Mouse (Mus musculus) gastrocnemius, adult 18-20 months (tissue): ENCODE results near the gene Prkab2. TPM values are rescaled to one million over a fixed set of nuclear protein-coding genes. Genes with fewer than 3 reads are reported as not detected.

Experiments
- DNase-seq: peaks from one replicate; pipeline ENCODE4 v3.0.0; 2021; ENCODE audit warnings: low spot score
- long read RNA-seq, 2 experiments: library from polyadenylated mRNA; stranded (forward); transcript quantifications; one replicate each; pipeline ENCODE4 v2.0.0; 2021
- total RNA-seq, 2 experiments: library from RNA; stranded (reverse); gene quantifications; 2 replicates each; pipeline ENCODE4 v1.2.3; 2021

Prkab2 gene
- 100 to 1,000 TPM; 192 to 194 TPM for total RNA-seq
- long read RNA-seq, experiment 1, full-length matches to known transcripts = 54 of 667 reads
- long read RNA-seq, experiment 1, partial matches to known transcripts = 592 of 667 reads
- long read RNA-seq, experiment 1, other reads (novel, unspliced or antisense) = 21 of 667 reads
- long read RNA-seq, experiment 2, full-length matches to known transcripts = 20 of 336 reads
- long read RNA-seq, experiment 2, partial matches to known transcripts = 305 of 336 reads
- long read RNA-seq, experiment 2, other reads (novel, unspliced or antisense) = 11 of 336 reads

GRCm38 (mm10) chr3:97657655-97658411 is at the start of gene Prkab2:
Prkab2 (plus strand) TSS chr3:97658193.
- DNase-seq = peak; percentile 98

GRCm38 (mm10) chr3:97609201-97609844 is 48.7 kb upstream of the Prkab2 start:
- DNase-seq = peak; percentile 25

DNA sequence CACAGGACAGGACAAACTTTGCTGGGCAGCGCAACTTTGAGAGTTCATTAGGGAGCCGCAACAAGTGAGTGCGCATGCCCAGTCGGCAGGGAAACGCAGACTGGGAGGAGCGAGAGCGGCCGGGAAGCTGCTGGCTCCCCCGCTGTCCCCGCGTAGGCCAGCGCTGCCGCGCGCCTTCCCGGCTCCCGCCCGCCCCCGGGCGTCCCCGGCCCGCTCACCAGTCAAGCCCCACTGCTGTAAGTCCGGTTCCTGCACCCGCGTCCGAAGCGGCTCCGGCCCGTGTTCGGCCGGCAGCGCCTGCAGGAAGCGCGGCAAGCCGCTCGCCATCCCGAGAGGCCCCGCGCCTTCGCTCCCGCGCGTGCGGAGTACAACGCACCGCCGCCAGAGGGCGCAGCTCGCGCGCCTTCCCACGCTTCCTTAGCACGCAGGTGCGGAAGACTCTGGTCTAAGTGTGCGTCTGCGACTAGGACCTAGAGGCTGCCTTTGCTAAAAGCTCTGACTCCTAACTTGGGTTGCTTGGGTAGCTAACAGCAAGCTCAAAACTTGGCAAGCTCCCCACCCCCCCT is 48.1 kb upstream of the Prkab2 start, which contains the start of gene Chd1l:
Gene Chd1l, minus strand, starts transcription at position 359 of the 566 bp plus-strand sequence.
- peak; percentile 89 for DNase-seq

- no peak for DNase-seq
These were observed 47.0 kb upstream of the Prkab2 start for GRCm38 (mm10) chr3:97611021-97611420.

DNA sequence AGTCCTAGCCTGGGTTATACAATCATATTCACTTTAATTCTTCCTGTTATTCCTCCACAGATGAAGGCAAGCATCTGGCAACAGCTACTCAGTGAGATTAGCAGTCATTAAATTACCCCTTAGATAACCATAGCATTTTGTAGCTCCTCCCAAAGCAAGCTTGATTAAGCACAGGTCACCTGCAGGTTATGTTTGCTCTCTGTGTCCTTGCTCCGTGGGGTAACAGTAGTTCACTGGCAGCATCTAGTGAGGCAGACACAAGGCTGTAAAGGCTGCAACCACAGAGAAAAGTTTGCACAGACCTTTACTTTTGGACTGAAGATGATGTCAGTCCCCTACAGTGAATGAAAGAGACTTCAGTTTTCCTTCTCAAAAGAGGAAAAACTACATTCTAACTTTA is 42.8 kb upstream of the Prkab2 start:
- DNase-seq = no peak

DNA sequence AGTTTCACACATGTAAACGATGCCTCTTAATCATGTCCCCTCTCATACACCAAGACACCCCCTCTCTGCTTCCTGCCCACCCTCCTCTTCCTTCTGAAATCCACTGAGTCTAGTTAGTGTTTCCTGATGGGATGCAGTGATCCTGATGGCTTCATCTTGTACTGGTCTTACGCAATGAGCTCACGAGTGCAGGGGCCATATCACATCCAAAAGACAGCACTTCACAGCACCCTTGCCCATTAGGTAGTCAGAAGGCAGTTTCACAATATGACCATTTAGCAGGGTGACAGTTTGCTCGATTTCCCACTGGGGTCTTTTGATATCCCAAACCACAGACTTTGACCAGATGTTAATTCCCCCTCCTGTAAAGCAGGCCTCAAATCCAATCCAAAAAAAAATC is 42.1 kb upstream of the Prkab2 start:
- DNase-seq = no peak

DNA sequence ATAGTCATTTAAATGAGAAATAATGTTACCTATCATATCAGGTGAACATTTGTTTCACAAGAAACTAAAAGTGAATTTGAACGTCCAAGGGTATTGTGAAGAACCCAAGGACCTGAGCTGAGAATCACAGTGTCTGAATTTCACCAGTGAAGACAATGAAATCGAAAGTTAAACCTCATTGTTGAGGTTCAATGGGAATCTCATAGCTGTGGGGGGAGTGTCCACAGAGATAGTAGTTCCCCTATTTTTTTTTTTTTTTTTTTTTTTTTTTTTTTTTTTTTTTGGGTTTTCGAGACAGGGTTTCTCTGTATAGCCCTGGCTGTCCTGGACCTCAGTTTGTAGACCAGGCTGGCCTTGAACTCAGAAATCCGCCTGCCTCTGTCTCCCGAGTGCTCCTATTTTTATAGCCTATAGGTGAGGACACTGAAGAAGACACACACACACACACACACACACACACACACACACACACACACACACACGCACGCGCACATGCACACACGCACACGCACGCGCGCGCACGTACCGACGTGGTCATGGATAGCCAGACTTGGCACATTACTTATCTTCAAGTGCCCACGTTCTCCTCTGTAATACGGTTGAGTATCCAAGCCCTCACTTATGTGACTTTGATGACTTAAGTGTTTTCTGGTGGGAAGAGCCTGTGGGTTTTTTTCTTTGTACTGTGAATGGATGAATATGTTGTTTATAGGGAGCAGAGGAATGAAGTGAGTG is 40.7 kb upstream of the Prkab2 start:
- no peak for DNase-seq

- DNase-seq = no peak
These were observed 40.1 kb upstream of the Prkab2 start for GRCm38 (mm10) chr3:97617899-97618298.

DNA sequence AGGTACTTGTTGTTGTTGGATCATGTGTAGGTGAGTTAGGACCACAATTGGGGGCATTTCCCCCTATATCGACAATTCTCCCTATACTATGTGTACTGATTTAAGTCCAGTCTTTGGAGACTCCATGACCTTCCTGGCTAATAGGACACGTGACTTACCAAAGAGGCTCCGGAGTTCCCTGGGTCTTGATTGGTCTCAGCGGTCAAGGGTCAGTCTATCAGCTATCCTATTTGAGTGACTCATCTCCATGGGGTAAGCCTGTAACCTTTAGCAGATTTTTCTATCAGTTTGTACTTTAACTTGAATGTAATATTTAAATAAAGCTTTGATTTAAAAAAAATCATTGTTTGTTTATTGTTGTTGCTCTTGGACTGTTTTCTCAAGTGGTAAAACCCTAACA is 37.3 kb upstream of the Prkab2 start:
- DNase-seq = no peak

GRCm38 (mm10) chr3:97624611-97625010 is 33.4 kb upstream of the Prkab2 start:
- no peak for DNase-seq

DNA sequence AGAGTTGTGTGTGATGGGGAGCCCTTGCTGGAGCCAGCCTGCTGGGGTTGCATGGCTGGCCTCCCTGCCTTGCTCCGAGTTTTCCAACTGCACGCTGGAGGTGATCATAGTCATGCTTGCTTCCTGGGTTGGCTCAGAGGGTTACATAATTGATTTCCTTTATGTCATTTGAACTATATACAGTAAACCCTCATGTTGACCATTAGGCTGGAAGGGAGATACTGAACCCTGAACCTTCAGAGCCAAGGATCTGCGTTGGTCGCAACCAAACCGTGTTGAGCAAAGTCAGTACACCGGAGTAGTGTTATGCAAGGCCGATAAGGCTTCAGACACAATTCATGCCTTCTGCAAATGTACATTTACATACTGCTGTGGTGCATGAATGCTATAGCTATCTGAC is 30.1 kb upstream of the Prkab2 start:
- DNase-seq = no peak

- DNase-seq = peak; percentile 76
These were observed 29.5 kb upstream of the Prkab2 start, which contains the start of gene Fmo5 for GRCm38 (mm10) chr3:97628391-97629001. Fmo5 (plus strand) TSS chr3:97628804.

- DNase-seq = no peak
These were observed 28.1 kb upstream of the Prkab2 start for GRCm38 (mm10) chr3:97629941-97630340.

- no peak for DNase-seq
These were observed 27.2 kb upstream of the Prkab2 start for GRCm38 (mm10) chr3:97630746-97631145.

- DNase-seq = no peak
These were observed 26.6 kb upstream of the Prkab2 start for GRCm38 (mm10) chr3:97631258-97631860.

DNA sequence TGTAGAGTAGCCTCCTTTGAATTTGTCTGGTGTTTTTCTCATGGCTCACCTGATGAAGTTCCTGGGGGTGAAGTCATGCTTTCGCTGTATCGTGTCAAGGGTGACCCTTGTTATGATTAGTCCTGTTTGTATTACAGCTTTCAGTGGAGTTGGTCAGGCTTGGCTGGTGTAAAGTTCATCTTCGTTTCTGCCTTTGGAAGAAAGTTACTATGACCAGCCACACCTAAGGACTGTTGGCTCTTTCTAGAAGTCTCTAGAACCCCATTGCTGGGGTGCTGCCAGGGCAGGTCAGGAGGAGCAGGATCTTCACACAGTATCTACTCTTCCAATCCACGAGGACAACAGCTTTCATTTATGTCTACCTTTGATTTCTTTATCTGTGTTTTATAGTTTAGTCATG is 24.5 kb upstream of the Prkab2 start:
- no peak for DNase-seq

DNA sequence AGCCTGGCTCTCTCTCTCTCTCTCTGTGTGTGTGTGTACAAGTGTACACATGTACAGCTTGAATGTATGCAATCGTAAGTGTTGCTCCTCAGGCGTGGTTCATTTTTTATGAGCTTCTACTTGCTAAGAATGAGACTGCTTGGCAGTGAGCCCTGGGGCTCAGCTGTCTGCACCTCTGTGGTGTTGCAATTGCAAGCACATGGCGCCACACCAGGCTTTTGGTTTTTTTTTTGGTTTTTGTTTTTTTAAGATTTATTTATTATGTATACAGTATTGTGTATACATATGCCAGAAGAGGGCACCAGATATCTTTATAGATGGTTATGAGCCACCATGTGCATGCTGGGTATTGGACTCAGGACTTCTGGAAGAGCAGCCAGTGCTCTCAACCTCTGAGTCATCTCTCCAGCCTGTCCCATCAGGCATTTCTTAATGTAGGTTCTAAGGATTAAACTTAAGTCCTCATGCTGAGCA is 23.7 kb upstream of the Prkab2 start:
- peak; percentile 66 for DNase-seq

DNA sequence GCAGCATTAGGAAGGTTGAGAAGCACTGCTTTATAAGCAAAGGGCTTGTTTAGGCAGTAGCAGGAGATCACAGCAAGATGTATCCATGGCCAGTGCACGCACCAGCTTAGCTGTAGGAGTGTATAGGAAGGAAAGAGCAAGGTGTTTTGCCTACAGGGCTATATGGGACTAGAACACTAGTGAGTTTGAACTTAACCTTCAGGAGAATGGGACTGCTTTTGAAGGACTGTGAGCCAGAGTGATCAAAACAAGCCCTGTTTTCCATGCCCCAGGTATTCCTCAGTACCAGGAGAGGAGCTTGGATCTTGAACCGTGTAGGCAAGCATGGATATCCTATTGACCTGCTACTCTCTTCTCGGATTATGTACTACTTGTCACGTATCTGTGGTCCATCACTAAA is 16.6 kb upstream of the Prkab2 start:
- no peak for DNase-seq

GRCm38 (mm10) chr3:97642001-97642400 is 16.0 kb upstream of the Prkab2 start:
- DNase-seq = no peak

DNA sequence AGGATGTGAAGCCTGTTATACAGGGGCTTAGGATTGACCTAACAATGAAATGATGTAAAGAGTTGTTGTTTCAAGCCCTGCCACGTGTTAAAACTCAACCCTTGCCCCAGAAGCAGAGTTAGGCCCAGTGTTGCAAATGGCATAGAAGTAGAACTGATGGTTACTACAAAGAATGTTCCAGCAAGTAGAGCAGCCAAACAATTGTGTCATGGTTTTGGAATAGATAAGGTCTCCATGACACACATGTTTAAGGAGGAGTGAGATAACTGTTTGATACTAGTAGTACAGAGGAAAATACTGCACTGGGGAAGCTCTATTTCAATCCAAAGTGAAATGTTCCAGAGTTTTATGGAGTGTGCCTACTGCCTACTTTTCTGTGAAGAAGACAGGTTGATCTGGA is 9.5 kb upstream of the Prkab2 start:
- peak; percentile 21 for DNase-seq
